Mouse (Mus musculus) spleen, postnatal 36 days (tissue): ENCODE measurements around the gene Rragc.

Source experiments
- DNase-seq, 2 experiments: peaks; one replicate each; pipeline ENCODE4 v3.0.0; 2022; ENCODE audit warnings: low spot score in 2 of 2, mixed read lengths in 1 of 2

The Rragc gene

GRCm38 (mm10) chr4:123952059-123952458 is 34.8 kb downstream of the Rragc start:
- DNase-seq: peak; percentile 21 to 31

DNA sequence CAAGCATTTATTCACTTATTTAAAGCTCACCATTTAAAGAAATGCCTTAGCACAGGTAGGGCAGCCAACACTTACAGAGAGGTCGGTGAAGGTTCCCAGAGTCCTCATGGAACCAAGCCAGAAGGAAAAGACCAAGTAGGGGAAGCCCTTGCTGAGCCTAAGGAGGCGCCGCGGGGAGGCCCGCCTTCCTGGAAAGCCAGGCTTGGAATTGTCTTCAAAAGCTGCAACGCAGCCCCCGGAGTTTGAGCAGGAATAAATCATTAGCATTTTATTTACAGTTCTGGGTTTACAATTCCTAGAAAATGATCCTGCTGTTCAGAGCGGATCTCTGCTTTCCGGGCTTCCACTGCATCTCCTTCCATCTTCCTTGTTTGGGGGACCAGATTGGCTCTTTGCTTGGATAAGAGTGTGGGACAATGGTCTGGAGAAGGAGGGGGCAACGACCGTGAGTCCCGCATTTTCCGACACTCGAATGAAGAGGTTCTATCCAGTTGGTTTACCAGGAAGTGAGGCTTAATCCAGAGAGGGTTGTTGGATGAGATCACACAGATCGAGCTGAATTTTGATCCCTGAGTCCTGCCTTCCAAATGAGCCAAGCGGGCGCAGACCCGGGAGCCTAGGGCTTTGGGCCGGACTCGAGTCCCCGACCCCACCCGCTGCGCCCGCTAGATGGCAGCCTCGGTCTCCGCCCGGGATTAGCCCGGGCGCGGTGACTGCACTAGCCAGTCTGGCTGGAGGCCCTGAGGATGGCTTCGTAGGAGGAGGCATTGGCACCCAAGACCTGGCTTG is 39.7 kb downstream of the Rragc start:
- DNase-seq: peak; percentile 6 to 19

- no peak for DNase-seq
Observed at GRCm38 (mm10) chr4:123957492-123957808, 40.2 kb downstream of the Rragc start.

GRCm38 (mm10) chr4:123957891-123958290 is 40.6 kb downstream of the Rragc start:
- DNase-seq: no peak

- DNase-seq: no peak
Observed at GRCm38 (mm10) chr4:123960955-123961354, 43.7 kb downstream of the Rragc start.

- DNase-seq: no peak
Observed at GRCm38 (mm10) chr4:123962721-123963120, 45.5 kb downstream of the Rragc start.

- no peak for DNase-seq
Observed at GRCm38 (mm10) chr4:123968663-123969321, 51.5 kb downstream of the Rragc start.

- no peak for DNase-seq
Observed at GRCm38 (mm10) chr4:123969458-123969857, 52.2 kb downstream of the Rragc start.

- no peak for DNase-seq
Observed at GRCm38 (mm10) chr4:123971059-123971458, 53.8 kb downstream of the Rragc start.

- no peak for DNase-seq
Observed at GRCm38 (mm10) chr4:123972423-123973049, 55.3 kb downstream of the Rragc start.

GRCm38 (mm10) chr4:123982105-123982504 is 64.9 kb downstream of the Rragc start:
- DNase-seq: no peak
